Mouse (Mus musculus) lung, embryonic 14.5 days (tissue): ENCODE data around the gene Rufy4. TPM values are rescaled to one million over a fixed set of nuclear protein-coding genes. Genes with fewer than 3 reads are reported as not detected.
"Not testable (repeated sequence)": the region's sequence is repeated elsewhere in the genome, so short reads cannot be mapped to it uniquely, and the experiment has no call there.

Experiments
- ATAC-seq: fragments of 200-750 bp; cut with Nextera tagmentation; 2 replicates; pipeline ENCODE4 v1.8.0; 2017; ENCODE audit warnings: mild to moderate bottlenecking, moderate TSS enrichment, moderate library complexity; ENCODE audit not compliant: insufficient read depth
- DNase-seq: peaks from one replicate; pipeline ENCODE4 v3.0.0-alpha.2; 2015
- H3K27ac ChIP-seq: fragments of 300-500 bp; sonication (generic); 2 replicates; pipeline ENCODE4 v1.5.1; 2014; ENCODE audit warnings: low read depth, mild to moderate bottlenecking, moderate library complexity
- H3K27me3 ChIP-seq: fragments of 300-500 bp; sonication (generic); 2 replicates; pipeline ENCODE4 v1.6.1; 2014; ENCODE audit warnings: low read length, control low read depth; ENCODE audit not compliant: insufficient read depth
- H3K36me3 ChIP-seq: fragments of 300-500 bp; sonication (generic); 2 replicates; pipeline ENCODE4 v1.6.1; 2014; ENCODE audit warnings: control low read depth; ENCODE audit not compliant: insufficient read depth
- H3K4me1 ChIP-seq: fragments of 300-500 bp; sonication (generic); 2 replicates; pipeline ENCODE4 v1.6.1; 2014; ENCODE audit warnings: antibody characterized with exemption, control low read depth; ENCODE audit not compliant: insufficient read depth
- H3K4me2 ChIP-seq: fragments of 300-500 bp; sonication (generic); 2 replicates; pipeline ENCODE4 v1.6.1; 2014; ENCODE audit warnings: mild to moderate bottlenecking
- H3K4me3 ChIP-seq: fragments of 300-500 bp; sonication (generic); 2 replicates; pipeline ENCODE4 v1.5.1; 2014; ENCODE audit warnings: low read depth, low read length
- H3K9ac ChIP-seq: fragments of 300-500 bp; sonication (generic); 2 replicates; pipeline ENCODE4 v1.6.1; 2014
- H3K9me3 ChIP-seq: fragments of 300-500 bp; sonication (generic); 2 replicates; pipeline ENCODE4 v1.6.1; 2016; ENCODE audit warnings: low read depth, low read length, control low read depth
- CTCF ChIP-seq: IDR thresholded peaks from 2 replicates; pipeline ENCODE4 v1.5.1; 2016; ENCODE audit warnings: antibody characterized with exemption, low read depth
- WGBS: fragments of 180-500 bp; shearing (Covaris S2); extraction: QIAGEN DNeasy Blood & Tissue Kit; methylation state at CpG from one replicate; pipeline ENCODE4 v1.1.7; 2014; 5-methylcytosine and 5-hydroxymethylcytosine counted together
- polyA plus RNA-seq: library from polyadenylated mRNA; unstranded; fragments of >200 nt; fragmentation: Nextera tagmentation; extraction: Ambion mirVana; gene quantifications from 2 replicates; pipeline ENCODE4 v1.2.1, GENCODE M21; 2014

Rufy4 gene
- polyA plus RNA-seq, 1 experiment from 2014 or later: 0.39 TPM

DNA sequence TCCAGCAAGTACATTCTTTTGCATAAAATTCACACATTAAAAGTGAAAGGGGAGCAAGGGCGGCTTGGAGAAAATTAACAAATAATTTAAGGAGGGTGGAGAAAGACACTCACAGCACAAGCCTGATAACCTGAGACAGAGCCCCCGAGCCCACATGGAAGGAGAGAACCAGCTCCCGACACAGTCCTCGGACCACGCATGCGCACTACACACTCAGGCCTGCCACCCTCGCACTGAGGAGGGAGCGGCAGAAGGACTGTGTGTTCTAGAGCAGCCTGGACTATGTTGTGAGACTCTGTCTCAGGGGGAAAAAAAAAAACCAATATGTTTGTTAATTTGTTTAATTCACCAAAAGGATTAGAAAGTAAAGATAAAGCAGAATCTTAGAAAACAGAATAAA lies 16.4 kb downstream of the Rufy4 start:
- WGBS: 65% methylated on average over 8 of the region's 8 CpGs
- DNase-seq: no peak
- H3K27ac ChIP-seq: no peak overlapping the region
- no peak overlapping the region for H3K4me3 ChIP-seq
- no peaks in the 10 kb centered on the region for H3K9me3 ChIP-seq
- no peak overlapping the region for H3K4me2 ChIP-seq
- H3K9ac ChIP-seq: no peak overlapping the region
- ATAC-seq: no peak
- no peaks in the 10 kb centered on the region for H3K4me1 ChIP-seq
- no peaks in the 10 kb centered on the region for H3K27me3 ChIP-seq
- TF ChIP-seq CTCF: no peak
- no peaks in the 10 kb centered on the region for H3K36me3 ChIP-seq

DNA sequence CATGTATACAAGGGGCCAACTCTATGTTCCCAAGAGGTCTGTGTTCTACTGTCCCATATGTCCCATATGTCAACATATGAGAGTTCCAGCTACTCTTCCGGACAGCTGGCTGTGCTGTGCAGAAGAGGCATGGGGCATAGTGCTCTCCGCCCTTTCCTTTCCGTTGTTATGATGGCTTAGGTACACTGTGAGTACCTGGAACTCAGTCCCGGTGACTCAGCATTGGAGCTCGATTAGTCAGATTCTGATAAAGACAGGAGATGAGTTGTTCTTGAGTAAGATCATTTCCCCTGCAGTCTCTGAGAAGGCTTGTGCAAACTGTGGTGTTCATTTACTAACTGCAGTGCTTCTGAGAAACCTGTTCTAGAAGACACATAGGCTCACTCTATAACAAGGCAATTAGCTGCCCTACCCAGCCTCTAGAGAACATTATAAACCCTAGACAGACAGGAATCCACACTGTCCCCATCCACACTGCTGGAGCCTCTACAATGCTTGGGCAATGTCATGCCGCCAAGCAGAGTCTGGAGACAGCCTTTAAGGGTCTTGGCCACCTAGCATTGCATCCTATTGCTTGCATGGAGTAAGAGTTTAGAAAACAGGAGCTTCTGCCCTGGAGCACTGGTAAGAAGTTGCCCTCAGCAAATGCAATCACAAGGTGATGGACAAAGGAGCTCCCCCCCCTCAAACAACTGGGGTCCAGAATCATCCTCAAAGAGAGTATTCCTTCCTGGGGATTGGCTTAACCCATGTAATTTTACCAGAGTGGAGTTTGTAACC lies 24.0 kb downstream of the Rufy4 start:
- ATAC-seq (no peak), DNase-seq (no peak)
- no peak overlapping the region for H3K9ac ChIP-seq
- no peak overlapping the region for H3K4me3 ChIP-seq
- no peaks in the 10 kb centered on the region for H3K27me3 ChIP-seq
- peaks cover 5% of the 10 kb centered on the region; the same call in 1 of the 2 replicates for H3K4me1 ChIP-seq
- no peaks in the 10 kb centered on the region for H3K36me3 ChIP-seq
- no peak overlapping the region for H3K27ac ChIP-seq
- WGBS: 85% methylated on average over 6 of the region's 6 CpGs
- no peaks in the 10 kb centered on the region for H3K9me3 ChIP-seq
- TF ChIP-seq CTCF: no peak
- H3K4me2 ChIP-seq: no peak overlapping the region

DNA sequence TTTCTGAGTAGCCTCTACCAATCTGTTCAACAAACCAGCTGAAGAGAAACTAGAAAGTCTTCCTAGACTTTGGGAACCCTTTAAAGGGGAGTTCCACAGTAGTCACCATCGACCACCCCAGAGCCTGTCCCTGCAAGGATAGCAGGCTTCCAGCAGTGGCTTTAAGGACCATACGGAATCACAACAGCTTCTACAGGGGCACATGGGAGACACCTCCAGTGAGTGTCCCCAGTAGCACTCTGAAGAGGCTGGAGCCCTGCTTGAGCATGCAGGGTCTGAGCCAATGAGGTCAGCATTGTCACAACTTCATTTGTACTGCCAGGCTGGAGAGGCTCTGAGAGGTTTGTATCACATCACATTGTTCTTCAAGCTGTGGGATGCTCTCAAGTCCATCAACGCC lies 24.8 kb downstream of the Rufy4 start:
- H3K27me3 ChIP-seq: no peaks in the 10 kb centered on the region
- TF ChIP-seq CTCF: no peak

DNA sequence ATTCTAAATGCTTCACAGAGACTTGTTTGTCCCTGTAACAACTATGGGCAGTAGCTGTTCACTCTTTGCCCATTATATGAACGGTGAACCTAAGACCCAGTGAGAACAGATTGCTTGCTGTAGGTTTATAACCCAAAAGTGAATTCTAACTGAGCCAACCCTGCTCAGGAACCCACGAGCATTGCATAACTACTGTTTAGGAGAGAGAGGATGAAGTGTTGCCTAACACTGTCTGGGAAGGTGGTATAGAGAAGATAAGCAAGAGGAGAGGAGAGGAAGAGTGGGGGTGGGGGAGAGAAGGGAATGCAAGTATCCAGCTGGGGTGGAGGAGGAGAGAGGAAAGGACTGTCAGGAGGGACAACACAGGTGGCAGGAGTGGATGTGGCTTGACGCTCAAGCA lies 25.8 kb downstream of the Rufy4 start:
- no peak overlapping the region for H3K27ac ChIP-seq
- no peak overlapping the region for H3K9ac ChIP-seq
- no peak for TF ChIP-seq CTCF
- H3K4me1 ChIP-seq: peaks cover 5% of the 10 kb centered on the region; the same call in 1 of the 2 replicates
- H3K27me3 ChIP-seq: no peaks in the 10 kb centered on the region
- ATAC-seq (no peak), DNase-seq (no peak)
- H3K36me3 ChIP-seq: no peaks in the 10 kb centered on the region
- 41% methylated on average over 3 of the region's 3 CpGs for WGBS
- H3K9me3 ChIP-seq: no peaks in the 10 kb centered on the region
- H3K4me3 ChIP-seq: no peak overlapping the region
- no peak overlapping the region for H3K4me2 ChIP-seq

More for the DNA sequence above, 24.8 kb downstream of the Rufy4 start:
- ATAC-seq: no peak
- DNase-seq: no peak
- no peaks in the 10 kb centered on the region for H3K36me3 ChIP-seq
- no peaks in the 10 kb centered on the region for H3K9me3 ChIP-seq
- H3K27ac ChIP-seq: no peak overlapping the region
- H3K9ac ChIP-seq: no peak overlapping the region
- H3K4me3 ChIP-seq: no peak overlapping the region
- 69% methylated on average over 3 of the region's 3 CpGs for WGBS
- no peak overlapping the region for H3K4me2 ChIP-seq
- H3K4me1 ChIP-seq: peaks cover 5% of the 10 kb centered on the region; the same call in 1 of the 2 replicates

DNA sequence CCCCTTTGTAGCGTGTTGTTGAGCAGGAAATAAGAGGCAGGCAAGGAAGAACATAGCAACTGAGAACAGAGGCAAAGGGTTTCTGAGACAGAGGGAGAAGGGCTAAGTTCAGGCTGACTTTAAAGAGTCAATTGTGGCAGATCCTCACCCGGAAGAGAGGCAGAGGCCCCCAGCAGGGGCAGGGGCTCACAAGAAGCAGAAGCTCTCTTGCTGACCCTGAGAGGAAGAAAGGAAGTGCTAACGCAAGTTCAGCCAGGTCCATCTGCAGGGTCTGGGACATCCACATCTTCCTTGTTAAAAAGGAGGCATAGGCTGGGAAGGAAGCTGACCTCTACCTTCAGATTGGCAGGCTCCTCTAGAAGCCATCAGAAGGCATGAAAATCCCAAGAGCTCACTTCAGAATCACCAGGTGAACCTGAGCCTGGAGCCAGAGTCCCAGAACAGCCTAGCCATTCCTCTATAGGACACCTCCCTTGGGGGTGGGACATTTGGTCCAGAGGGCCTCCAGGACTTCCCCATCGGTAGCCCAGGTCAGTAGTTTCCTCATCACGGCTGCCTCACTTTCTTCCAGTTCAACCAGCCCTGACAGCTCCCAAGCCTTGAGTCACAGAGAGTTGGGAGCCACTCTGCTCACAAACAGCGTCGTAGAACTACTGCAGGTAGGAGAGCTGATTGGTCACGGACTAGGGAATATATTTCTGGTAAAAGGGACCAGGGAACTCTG lies 28.3 kb downstream of the Rufy4 start, which contains the start of gene Cxcr2:
Gene Cxcr2 (plus strand): TSS at position 529 of the 724 bp plus-strand sequence.
- no peaks in the 10 kb centered on the region for H3K4me1 ChIP-seq
- H3K36me3 ChIP-seq: no peaks in the 10 kb centered on the region
- DNase-seq (no peak), ATAC-seq (no peak)
- 62% methylated on average over 8 of the region's 8 CpGs for WGBS
- H3K9me3 ChIP-seq: no peaks in the 10 kb centered on the region
- H3K4me3 ChIP-seq: no peak within 1 kb of the TSS
- H3K27ac ChIP-seq: no peak within 1 kb of the TSS
- no peak for TF ChIP-seq CTCF
- H3K4me2 ChIP-seq: no peak within 1 kb of the TSS
- H3K27me3 ChIP-seq: no peaks in the 10 kb centered on the region
- no peak within 1 kb of the TSS for H3K9ac ChIP-seq

DNA sequence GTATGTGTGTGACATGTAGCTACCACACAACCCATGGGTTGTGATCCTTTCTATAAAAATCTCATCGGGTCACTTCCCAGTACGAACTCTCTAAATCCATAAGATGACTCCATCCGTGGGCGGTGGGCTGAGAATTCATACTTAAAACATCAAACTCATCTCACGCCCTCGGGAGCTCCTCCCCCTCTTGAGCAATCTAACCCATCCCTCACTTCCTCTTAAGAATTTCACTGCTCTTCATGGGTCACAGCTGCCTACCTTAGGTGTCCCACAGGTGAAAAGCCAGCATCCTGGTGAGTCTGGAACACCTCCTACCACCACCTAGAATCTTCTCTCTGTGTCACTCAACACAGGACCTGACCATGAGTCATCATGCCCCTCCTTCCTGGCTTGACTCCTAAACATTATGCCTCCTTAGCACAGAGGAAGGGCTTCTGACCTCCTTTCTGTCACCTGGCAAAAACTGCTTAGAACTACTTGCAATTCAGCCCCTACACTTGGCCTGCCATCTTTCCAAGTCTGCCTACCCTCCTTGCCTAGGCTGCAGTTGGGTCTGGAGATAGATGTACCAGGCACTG lies 30.2 kb downstream of the Rufy4 start:
- Histone ChIP-seq H3K4me3 (no peak overlapping the region), H3K27ac (no peak overlapping the region), H3K9me3 (no peaks in the 10 kb centered on the region), H3K27me3 (no peaks in the 10 kb centered on the region), H3K9ac (no peak overlapping the region), H3K4me1 (no peaks in the 10 kb centered on the region), H3K36me3 (no peaks in the 10 kb centered on the region), H3K4me2 (no peak overlapping the region)
- TF ChIP-seq CTCF: no peak
- ATAC-seq (no peak), DNase-seq (no peak)
- WGBS: 79% methylated on average over 6 of the region's 6 CpGs

DNA sequence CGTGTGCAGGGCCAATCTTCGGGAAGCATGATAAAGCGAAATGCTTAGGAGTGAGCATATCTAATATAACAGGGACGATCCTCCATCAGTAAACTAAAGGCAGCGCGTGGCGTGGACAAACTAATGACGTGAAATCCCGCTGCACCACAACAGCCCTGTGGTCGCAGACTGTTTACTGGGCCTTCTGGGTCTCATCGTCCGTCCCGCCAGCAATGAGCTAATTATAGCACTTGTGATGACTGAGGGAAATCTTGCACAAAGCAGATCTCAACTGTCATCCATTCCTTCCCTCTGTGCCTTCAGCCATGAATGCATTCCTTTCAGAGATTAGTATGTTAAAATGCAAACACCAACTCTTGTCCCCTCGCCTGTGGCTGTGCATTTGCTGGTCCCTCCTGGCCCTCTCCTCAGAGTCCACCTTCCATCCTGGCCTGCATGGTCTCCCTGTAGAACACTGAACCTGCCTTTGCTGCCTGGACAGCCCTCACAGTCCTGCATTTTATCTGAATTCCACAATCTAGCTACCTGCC lies 31.1 kb downstream of the Rufy4 start:
- H3K27me3 ChIP-seq: no peaks in the 10 kb centered on the region
- no peak overlapping the region for H3K9ac ChIP-seq
- no peak for ATAC-seq
- no peak overlapping the region for H3K4me2 ChIP-seq
- H3K36me3 ChIP-seq: no peaks in the 10 kb centered on the region
- H3K27ac ChIP-seq: no peak overlapping the region
- TF ChIP-seq CTCF: no peak
- peak; percentile 43 for DNase-seq
- no peak overlapping the region for H3K4me3 ChIP-seq
- H3K9me3 ChIP-seq: no peaks in the 10 kb centered on the region
- H3K4me1 ChIP-seq: no peaks in the 10 kb centered on the region
- WGBS: 61% methylated on average over 14 of the region's 14 CpGs

DNA sequence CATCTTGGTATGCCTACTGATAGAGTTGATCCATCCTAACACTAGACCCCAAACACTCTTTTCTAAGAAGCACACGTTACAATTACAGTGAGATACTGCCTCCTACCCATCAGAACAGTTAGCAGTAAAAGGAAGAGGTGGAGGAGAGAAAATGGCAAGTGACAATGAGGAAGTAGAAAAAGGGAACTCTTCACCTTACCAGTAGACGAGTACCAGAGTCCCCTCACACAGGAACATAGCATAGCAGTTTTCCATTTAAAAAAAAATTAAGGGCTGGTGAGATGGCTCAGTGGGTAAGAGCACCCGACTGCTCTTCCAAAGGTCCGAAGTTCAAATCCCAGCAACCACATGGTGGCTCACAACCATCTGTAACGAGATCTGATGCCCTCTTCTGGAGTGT lies 34.3 kb downstream of the Rufy4 start:
- not testable (repeated sequence) for H3K9me3 ChIP-seq, H3K36me3 ChIP-seq, DNase-seq, H3K4me3 ChIP-seq, H3K9ac ChIP-seq, H3K27me3 ChIP-seq, ATAC-seq, H3K27ac ChIP-seq, H3K4me1 ChIP-seq, H3K4me2 ChIP-seq
- 76% methylated on average over 4 of the region's 5 CpGs for WGBS
